Mouse (Mus musculus): ENCODE data around the gene Procr.

The Procr gene

GRCm38 (mm10) chr2:155755746-155756145 is 4.8 kb downstream of the Procr start:
- DNase-seq (ENCODE audit: low spot score): no peak

- no peak for DNase-seq (ENCODE audit: low spot score)
Measured at GRCm38 (mm10) chr2:155756855-155757566, 6.1 kb downstream of the Procr start.

- DNase-seq (ENCODE audit: low spot score): peak; percentile 19
Measured at GRCm38 (mm10) chr2:155764679-155765418, 13.9 kb downstream of the Procr start.

GRCm38 (mm10) chr2:155773664-155774063 is 22.7 kb downstream of the Procr start:
- DNase-seq (ENCODE audit: low spot score): no peak

GRCm38 (mm10) chr2:155774261-155774926 is 23.5 kb downstream of the Procr start:
- no peak for DNase-seq (ENCODE audit: low spot score)

GRCm38 (mm10) chr2:155774927-155775684 is 24.2 kb downstream of the Procr start, which contains the start of gene Mmp24:
Gene Mmp24, plus strand, starts transcription at chr2:155775342.
- no peak for DNase-seq (ENCODE audit: low spot score)

- DNase-seq (ENCODE audit: low spot score): peak; percentile 11
Measured at GRCm38 (mm10) chr2:155775685-155776263, 24.9 kb downstream of the Procr start.

GRCm38 (mm10) chr2:155776824-155777687 is 26.1 kb downstream of the Procr start:
- DNase-seq (ENCODE audit: low spot score): no peak

GRCm38 (mm10) chr2:155777688-155777985 is 26.7 kb downstream of the Procr start:
- no peak for DNase-seq (ENCODE audit: low spot score)

- no peak for DNase-seq (ENCODE audit: low spot score)
Measured at GRCm38 (mm10) chr2:155778004-155778403, 27.1 kb downstream of the Procr start.

- DNase-seq (ENCODE audit: low spot score): no peak
Measured at GRCm38 (mm10) chr2:155779066-155779465, 28.1 kb downstream of the Procr start.

GRCm38 (mm10) chr2:155779506-155779905 is 28.6 kb downstream of the Procr start:
- no peak for DNase-seq (ENCODE audit: low spot score)

- no peak for DNase-seq (ENCODE audit: low spot score)
Measured at GRCm38 (mm10) chr2:155784534-155784933, 33.6 kb downstream of the Procr start.

GRCm38 (mm10) chr2:155786905-155787304 is 36.0 kb downstream of the Procr start:
- no peak for DNase-seq (ENCODE audit: low spot score)

- DNase-seq (ENCODE audit: low spot score): no peak
Measured at GRCm38 (mm10) chr2:155787949-155788931, 37.3 kb downstream of the Procr start.

- DNase-seq (ENCODE audit: low spot score): no peak
Measured at GRCm38 (mm10) chr2:155792899-155793298, 42.0 kb downstream of the Procr start.

GRCm38 (mm10) chr2:155794674-155795445 is 43.9 kb downstream of the Procr start:
- no peak for DNase-seq (ENCODE audit: low spot score)

GRCm38 (mm10) chr2:155798613-155799012 is 47.7 kb downstream of the Procr start:
- DNase-seq (ENCODE audit: low spot score): no peak

- no peak for DNase-seq (ENCODE audit: low spot score)
Measured at GRCm38 (mm10) chr2:155802761-155803160, 51.8 kb downstream of the Procr start.
